Mouse (Mus musculus) limb, embryonic 13.5 days (tissue): ENCODE measurements around the gene Snhg11. TPM values are rescaled to one million over a fixed set of nuclear protein-coding genes. Genes with fewer than 3 reads are reported as not detected.

ENCODE experiments used
- ATAC-seq: fragments of 200-750 bp; cut with Nextera tagmentation; 2 replicates; pipeline ENCODE4 v1.8.0; 2017; ENCODE audit warnings: low read depth, moderate number of reproducible peaks, moderate TSS enrichment; ENCODE audit not compliant: low FRiP score
- H3K27ac ChIP-seq: fragments of 300-500 bp; sonication (generic); 2 replicates; pipeline ENCODE4 v1.5.1; 2015; ENCODE audit warnings: inconsistent platforms, mild to moderate bottlenecking, moderate library complexity
- H3K27me3 ChIP-seq: fragments of 300-500 bp; sonication (generic); 2 replicates; pipeline ENCODE4 v1.6.1; 2015; ENCODE audit warnings: mild to moderate bottlenecking, inconsistent platforms
- H3K36me3 ChIP-seq: fragments of 300-500 bp; sonication (generic); 2 replicates; pipeline ENCODE4 v1.6.1; 2015; ENCODE audit warnings: inconsistent platforms, mild to moderate bottlenecking, moderate library complexity
- H3K4me1 ChIP-seq: fragments of 300-500 bp; sonication (generic); 2 replicates; pipeline ENCODE4 v1.6.1; 2015; ENCODE audit warnings: inconsistent platforms
- H3K4me2 ChIP-seq: fragments of 300-500 bp; sonication (generic); replicated peaks from 2 replicates; pipeline ENCODE4 v1.6.1; 2015; ENCODE audit warnings: inconsistent platforms, mild to moderate bottlenecking, moderate library complexity
- H3K4me3 ChIP-seq: fragments of 300-500 bp; sonication (generic); 2 replicates; pipeline ENCODE4 v1.5.1; 2015; ENCODE audit warnings: moderate library complexity, mild to moderate bottlenecking, inconsistent platforms
- H3K9ac ChIP-seq: fragments of 300-500 bp; sonication (generic); 2 replicates; pipeline ENCODE4 v1.6.1; 2015; ENCODE audit warnings: mild to moderate bottlenecking, inconsistent platforms
- H3K9me3 ChIP-seq: fragments of 300-500 bp; sonication (generic); 2 replicates; pipeline ENCODE4 v1.6.1; 2016; ENCODE audit warnings: inconsistent platforms
- WGBS: fragments of 180-500 bp; shearing (Covaris S2); methylation state at CpG from one replicate; pipeline ENCODE4 v1.1.7; 2015; 5-methylcytosine and 5-hydroxymethylcytosine counted together
- polyA plus RNA-seq: library from polyadenylated mRNA; unstranded; fragments of >200 nt; fragmentation: Nextera tagmentation; extraction: Ambion mirVana; gene quantifications from 2 replicates; pipeline ENCODE4 v1.2.1, GENCODE M21; 2015

Snhg11 gene
- 8.7 and 9.9 TPM in 2 replicates for polyA plus RNA-seq

DNA sequence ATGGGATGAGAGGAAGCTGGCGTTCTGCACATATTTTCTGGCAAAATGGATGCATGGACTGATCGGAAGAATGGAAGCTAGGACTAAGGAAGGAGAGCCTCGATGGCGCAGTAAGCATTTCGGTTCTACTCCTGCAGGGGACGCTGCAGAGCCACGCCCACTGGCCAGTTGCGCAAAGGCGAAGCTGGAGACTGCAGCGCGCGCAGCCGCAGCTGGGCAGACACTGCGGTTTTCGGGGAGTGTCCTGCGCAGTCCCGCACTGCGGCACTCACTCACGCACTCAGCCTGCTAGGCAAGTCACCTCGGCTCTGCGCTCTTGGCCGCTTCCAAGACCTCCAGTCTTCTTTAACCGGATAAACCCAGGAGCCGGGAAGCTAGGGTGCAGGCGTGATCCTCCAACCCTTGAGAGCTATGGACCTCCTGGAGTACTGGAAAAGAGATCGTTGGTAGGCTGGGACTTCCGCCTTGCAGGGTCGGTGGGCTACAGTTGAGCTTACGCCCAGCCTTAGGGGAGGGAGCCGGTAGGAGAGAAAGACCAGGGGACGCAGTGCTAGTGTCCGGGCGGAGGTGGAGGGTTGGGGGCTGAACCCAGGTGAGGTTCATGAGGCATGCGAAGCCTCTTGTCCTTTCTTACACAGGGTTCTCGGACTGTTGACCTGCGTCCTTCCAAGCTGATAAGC lies at the start of gene Snhg11:
Gene Snhg11 (plus strand): TSS at position 196 of the 680 bp plus-strand sequence.
- Histone ChIP-seq H3K36me3 (no peaks in the 10 kb centered on the region), H3K9ac (peak within 1 kb of the TSS; percentile 14), H3K4me2 (peak within 1 kb of the TSS; percentile 71), H3K4me1 (0 out of 2 replicates have a peak, but pooled peaks cover 7% of the 10 kb centered on the region), H3K4me3 (peak within 1 kb of the TSS; percentile 42), H3K9me3 (no peaks in the 10 kb centered on the region), H3K27ac (no peak within 1 kb of the TSS), H3K27me3 (peaks cover 54% of the 10 kb centered on the region)
- 1% methylated on average over 36 of the region's 36 CpGs for WGBS
- ATAC-seq, result 0 out of 2 replicates have a peak, but pooled peaks have one; percentile 38

DNA sequence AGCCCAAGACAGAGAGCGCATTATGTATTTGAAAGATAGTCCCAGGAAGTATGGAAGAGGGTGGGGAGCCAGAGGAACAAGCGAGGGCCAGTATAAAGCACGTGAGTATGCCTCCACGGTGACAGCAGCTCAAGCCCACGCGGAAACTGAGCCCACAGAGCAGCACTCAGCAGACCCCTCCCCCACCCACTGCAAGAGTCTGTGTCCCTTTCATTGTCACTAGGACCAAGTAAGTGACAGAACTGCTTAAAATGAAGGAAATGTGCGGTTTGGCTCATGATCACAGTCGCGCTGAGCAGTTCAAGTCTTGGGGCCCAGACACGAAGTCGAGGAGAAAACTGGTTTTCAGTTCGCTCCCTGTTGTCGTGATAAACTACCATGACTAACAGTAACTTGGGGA lies 41.1 kb upstream of the Snhg11 start:
- H3K27ac ChIP-seq, result no peak overlapping the region
- ATAC-seq, result no peak
- peaks cover 15% of the 10 kb centered on the region for H3K4me1 ChIP-seq
- no peaks in the 10 kb centered on the region for H3K36me3 ChIP-seq
- no peaks in the 10 kb centered on the region for H3K27me3 ChIP-seq
- 84% methylated on average over 13 of the region's 13 CpGs for WGBS
- H3K4me3 ChIP-seq, result no peak overlapping the region
- no peak overlapping the region for H3K9ac ChIP-seq
- no peaks in the 10 kb centered on the region for H3K9me3 ChIP-seq
- H3K4me2 ChIP-seq, result no peak overlapping the region

DNA sequence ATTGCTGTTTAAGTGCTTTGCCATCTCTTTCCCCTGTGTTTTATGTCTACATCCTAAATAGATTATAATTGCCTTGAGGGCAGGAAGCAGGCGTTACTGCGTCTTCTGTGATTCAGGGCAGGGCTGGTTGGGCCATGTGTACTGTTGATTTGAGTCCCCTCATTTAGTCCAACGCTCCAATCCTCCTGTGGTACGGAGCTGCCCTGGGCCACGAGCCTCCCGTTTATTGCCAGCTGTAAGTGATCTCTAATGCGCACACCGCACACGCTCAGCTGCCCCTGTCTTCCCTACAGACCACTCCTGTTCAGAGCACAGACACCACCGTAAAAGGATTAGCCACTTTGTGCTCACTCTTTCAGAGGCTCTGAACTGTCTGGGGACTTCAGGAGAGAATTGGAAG lies 37.7 kb upstream of the Snhg11 start:
- peaks cover 15% of the 10 kb centered on the region for H3K4me1 ChIP-seq
- no peaks in the 10 kb centered on the region for H3K9me3 ChIP-seq
- H3K9ac ChIP-seq, result no peak overlapping the region
- ATAC-seq, result no peak
- H3K36me3 ChIP-seq, result no peaks in the 10 kb centered on the region
- H3K27me3 ChIP-seq, result peaks cover 7% of the 10 kb centered on the region
- no peak overlapping the region for H3K4me3 ChIP-seq
- H3K4me2 ChIP-seq, result no peak overlapping the region
- H3K27ac ChIP-seq, result no peak overlapping the region
- WGBS, result 15% methylated on average over 10 of the region's 10 CpGs

- H3K4me1 ChIP-seq, result peaks cover 15% of the 10 kb centered on the region
- H3K27ac ChIP-seq, result no peak overlapping the region
- H3K9ac ChIP-seq, result no peak overlapping the region
- H3K27me3 ChIP-seq, result peaks cover 7% of the 10 kb centered on the region
- ATAC-seq, result no peak
- WGBS, result 42% methylated on average over 11 of the region's 11 CpGs
- H3K4me2 ChIP-seq, result no peak overlapping the region
- H3K9me3 ChIP-seq, result no peaks in the 10 kb centered on the region
- H3K4me3 ChIP-seq, result no peak overlapping the region
- no peaks in the 10 kb centered on the region for H3K36me3 ChIP-seq
These were observed 35.4 kb upstream of the Snhg11 start for GRCm38 (mm10) chr2:158339948-158340564.

DNA sequence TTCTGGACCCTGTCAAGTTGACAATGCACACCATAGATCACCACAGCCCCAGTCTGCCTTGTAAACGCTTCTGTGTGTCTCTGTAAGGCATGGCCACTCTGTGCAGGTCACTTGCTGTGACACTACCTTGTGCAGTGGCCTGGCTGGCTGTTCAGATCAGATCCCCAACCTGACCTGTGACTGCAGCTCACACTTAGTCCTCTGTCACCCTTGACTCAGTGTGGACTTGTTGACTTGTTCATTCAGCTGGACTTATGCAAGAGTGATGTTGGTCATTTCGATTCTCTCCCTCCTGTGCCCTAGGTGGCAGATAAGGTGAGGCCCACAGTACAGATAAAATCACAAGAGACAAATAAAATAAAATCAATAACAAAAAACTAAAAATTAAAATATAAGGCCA lies 34.1 kb upstream of the Snhg11 start:
- Histone ChIP-seq H3K4me3 (no peak overlapping the region), H3K27ac (no peak overlapping the region), H3K9ac (no peak overlapping the region), H3K9me3 (no peaks in the 10 kb centered on the region), H3K36me3 (no peaks in the 10 kb centered on the region), H3K4me2 (no peak overlapping the region), H3K4me1 (peaks cover 8% of the 10 kb centered on the region; the same call in 1 of the 2 replicates), H3K27me3 (peaks cover 7% of the 10 kb centered on the region)
- 71% methylated on average over 2 of the region's 2 CpGs for WGBS
- ATAC-seq, result no peak

DNA sequence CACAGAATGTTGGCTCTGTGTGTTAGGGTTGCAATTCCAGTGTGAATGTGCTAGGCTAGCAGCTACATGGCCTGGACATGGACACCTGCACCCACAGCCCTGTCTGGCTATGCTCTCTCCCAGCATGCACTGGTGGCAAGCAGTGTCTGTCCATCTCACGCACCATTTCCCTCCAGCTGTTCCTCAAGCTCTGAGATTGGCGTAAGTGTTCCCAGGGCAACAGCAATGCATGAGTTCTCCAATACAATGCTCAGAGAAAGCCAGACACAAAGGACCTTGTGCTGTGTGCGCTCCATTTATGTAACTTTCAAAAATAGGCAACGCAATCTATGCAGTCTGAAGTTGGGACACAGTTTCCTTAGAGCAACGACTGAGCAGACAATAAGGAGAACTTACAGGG lies 31.9 kb upstream of the Snhg11 start:
- 84% methylated on average over 5 of the region's 5 CpGs for WGBS
- H3K27me3 ChIP-seq, result peaks cover 11% of the 10 kb centered on the region
- no peaks in the 10 kb centered on the region for H3K4me1 ChIP-seq
- H3K36me3 ChIP-seq, result no peaks in the 10 kb centered on the region
- H3K27ac ChIP-seq, result no peak overlapping the region
- no peak for ATAC-seq
- no peak overlapping the region for H3K4me2 ChIP-seq
- no peak overlapping the region for H3K9ac ChIP-seq
- H3K4me3 ChIP-seq, result no peak overlapping the region
- H3K9me3 ChIP-seq, result no peaks in the 10 kb centered on the region

GRCm38 (mm10) chr2:158346467-158346866 lies 29.0 kb upstream of the Snhg11 start:
- no peak overlapping the region for H3K4me2 ChIP-seq
- H3K9ac ChIP-seq, result no peak overlapping the region
- no peak for ATAC-seq
- H3K36me3 ChIP-seq, result no peaks in the 10 kb centered on the region
- WGBS, result 66% methylated on average over 6 of the region's 6 CpGs
- no peak overlapping the region for H3K4me3 ChIP-seq
- H3K9me3 ChIP-seq, result no peaks in the 10 kb centered on the region
- no peak overlapping the region for H3K27ac ChIP-seq
- no peaks in the 10 kb centered on the region for H3K4me1 ChIP-seq
- peaks cover 4% of the 10 kb centered on the region; the same call in 1 of the 2 replicates for H3K27me3 ChIP-seq

GRCm38 (mm10) chr2:158347868-158348267 lies 27.6 kb upstream of the Snhg11 start:
- Histone ChIP-seq H3K4me1 (no peaks in the 10 kb centered on the region), H3K27me3 (0 out of 2 replicates have a peak, but pooled peaks cover 3% of the 10 kb centered on the region), H3K4me2 (no peak overlapping the region), H3K9me3 (no peaks in the 10 kb centered on the region), H3K9ac (no peak overlapping the region), H3K27ac (no peak overlapping the region), H3K4me3 (no peak overlapping the region), H3K36me3 (peaks cover 12% of the 10 kb centered on the region)
- ATAC-seq, result peak; percentile 61; the same call in 1 of the 2 replicates
- WGBS, result 4% methylated on average over 6 of the region's 6 CpGs

DNA sequence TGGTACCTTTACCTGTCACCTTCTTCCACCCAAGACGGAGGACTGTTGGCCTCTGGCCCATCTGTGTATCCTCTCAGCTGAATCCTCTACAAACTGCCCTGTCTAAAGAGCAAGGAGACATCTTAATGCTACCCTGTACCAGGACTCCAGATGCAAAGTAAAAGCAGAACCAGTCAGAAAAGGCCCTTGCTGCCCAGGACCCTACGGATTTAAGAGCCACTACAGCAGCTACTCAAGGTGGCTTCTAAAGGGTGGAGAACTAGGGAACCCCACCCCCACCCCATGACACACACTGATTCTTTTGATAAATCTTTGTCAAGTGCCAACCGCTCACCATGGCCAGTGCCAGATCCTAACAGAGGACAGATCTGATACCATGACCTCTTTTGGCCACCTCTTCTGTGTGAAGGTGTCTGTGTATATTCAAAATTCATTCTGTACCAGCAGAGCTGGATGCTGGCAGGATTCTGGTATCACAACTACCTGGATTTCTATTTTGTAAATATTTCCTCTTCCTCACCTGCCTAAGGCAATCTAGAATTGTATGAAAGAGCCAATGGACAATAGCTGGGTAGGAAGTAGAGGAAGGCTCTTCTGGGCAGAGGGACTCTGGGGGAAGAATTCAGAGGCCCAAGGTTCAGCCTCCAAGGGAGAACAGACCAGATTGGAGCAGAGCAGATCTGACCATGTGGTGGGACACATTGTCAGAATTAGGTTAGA lies 22.5 kb upstream of the Snhg11 start:
- Histone ChIP-seq H3K4me3 (no peak overlapping the region), H3K9me3 (no peaks in the 10 kb centered on the region), H3K4me2 (no peak overlapping the region), H3K27me3 (no peaks in the 10 kb centered on the region), H3K36me3 (peaks cover 60% of the 10 kb centered on the region), H3K9ac (no peak overlapping the region), H3K27ac (no peak overlapping the region), H3K4me1 (no peaks in the 10 kb centered on the region)
- ATAC-seq, result no peak
- 82% methylated on average over 3 of the region's 3 CpGs for WGBS

- Histone ChIP-seq H3K4me3 (no peak overlapping the region), H3K9me3 (no peaks in the 10 kb centered on the region), H3K4me1 (peaks cover 11% of the 10 kb centered on the region), H3K4me2 (no peak overlapping the region), H3K9ac (no peak overlapping the region), H3K27me3 (no peaks in the 10 kb centered on the region), H3K27ac (no peak overlapping the region), H3K36me3 (peaks cover 76% of the 10 kb centered on the region)
- ATAC-seq, result no peak
- WGBS, result 82% methylated on average over 7 of the region's 7 CpGs
These were observed 20.9 kb upstream of the Snhg11 start for GRCm38 (mm10) chr2:158354348-158355114.

DNA sequence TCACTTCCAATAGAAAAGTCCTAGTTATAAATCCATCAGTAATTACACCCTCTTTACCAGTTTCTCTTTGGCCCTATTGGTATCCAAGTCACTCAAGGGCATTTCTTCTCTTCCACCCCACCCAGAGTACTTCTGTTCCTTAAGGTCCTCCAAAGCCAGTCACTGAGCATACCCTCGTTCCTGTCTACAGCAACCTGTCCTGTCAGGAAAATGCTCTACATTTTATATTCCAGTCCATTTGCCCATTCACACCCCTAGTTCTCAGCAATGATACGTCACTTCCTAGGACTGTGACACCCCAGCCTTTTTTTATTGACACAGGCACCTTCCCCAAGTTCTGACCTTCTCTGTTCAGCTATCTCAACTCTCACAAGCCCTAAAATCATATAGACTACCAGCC lies 20.2 kb upstream of the Snhg11 start:
- ATAC-seq, result no peak
- no peaks in the 10 kb centered on the region for H3K9me3 ChIP-seq
- no peak overlapping the region for H3K4me2 ChIP-seq
- H3K36me3 ChIP-seq, result peaks cover 83% of the 10 kb centered on the region
- H3K27me3 ChIP-seq, result no peaks in the 10 kb centered on the region
- H3K27ac ChIP-seq, result no peak overlapping the region
- no peak overlapping the region for H3K4me3 ChIP-seq
- 76% methylated on average over 2 of the region's 2 CpGs for WGBS
- no peak overlapping the region for H3K9ac ChIP-seq
- peaks cover 18% of the 10 kb centered on the region for H3K4me1 ChIP-seq

GRCm38 (mm10) chr2:158356121-158356520 lies 19.3 kb upstream of the Snhg11 start:
- ATAC-seq, result no peak
- 90% methylated on average over 5 of the region's 5 CpGs for WGBS
- Histone ChIP-seq H3K27ac (no peak overlapping the region), H3K9ac (no peak overlapping the region), H3K27me3 (no peaks in the 10 kb centered on the region), H3K4me2 (no peak overlapping the region), H3K36me3 (peaks cover 85% of the 10 kb centered on the region), H3K4me3 (no peak overlapping the region), H3K9me3 (no peaks in the 10 kb centered on the region), H3K4me1 (peaks cover 21% of the 10 kb centered on the region)
